Mouse (Mus musculus): Measurements from ENCODE around the gene Renbp. TPM values are rescaled to one million over a fixed set of nuclear protein-coding genes. Genes with fewer than 3 reads are reported as not detected.

Gene Renbp
- total RNA-seq, 2 experiments from 2014 or later = 3.6 to 4.2 TPM

Other genes with a start within 250 kb of the Renbp start
- gene Bcap31, start 214.7 kb downstream of the Renbp start, total RNA-seq (2021) = 10 to 100 TPM; 78.9 to 83.0 TPM
- gene Abcd1, start 214.3 kb downstream of the Renbp start, total RNA-seq (2021) = 10 to 100 TPM; 11.3 to 13.9 TPM
- 10 to 100 TPM; 15.8 to 18.2 TPM for gene Plxnb3, start 173.8 kb downstream of the Renbp start, total RNA-seq (2021)
- gene Srpk3, start 156.4 kb downstream of the Renbp start, total RNA-seq (2021) = 1 to 10 TPM; 4.3 to 8.7 TPM
- gene Idh3g, start 144.0 kb downstream of the Renbp start, total RNA-seq (2021) = 100 to 1,000 TPM; 189 to 199 TPM
- gene Ssr4, start 143.8 kb downstream of the Renbp start, total RNA-seq (2021) = 10 to 100 TPM; 88.1 to 97.2 TPM
- gene Pdzd4, start 105.9 kb downstream of the Renbp start, total RNA-seq (2021) = 100 to 1,000 TPM; 101 to 102 TPM
- not detected for gene Avpr2, start 38.7 kb downstream of the Renbp start, total RNA-seq (2021)
- 100 to 1,000 TPM; 125 to 140 TPM for gene L1cam, start 34.7 kb downstream of the Renbp start, total RNA-seq (2021)
- 1 to 10 TPM; 4.7 to 5.8 TPM for gene Arhgap4, start 9.0 kb downstream of the Renbp start, total RNA-seq (2021)
- gene Naa10, start 8.9 kb downstream of the Renbp start, total RNA-seq (2021) = 10 to 100 TPM; 57.6 to 62.8 TPM
- gene Hcfc1, start 35.5 kb upstream of the Renbp start, total RNA-seq (2021) = 10 to 100 TPM; 65.8 to 80.9 TPM
- gene Irak1, start 93.1 kb upstream of the Renbp start, total RNA-seq (2021) = 10 to 100 TPM; 46.9 to 59.1 TPM
- gene Opn1mw, start 196.6 kb upstream of the Renbp start, total RNA-seq (2021) = under 1 TPM in 1 of 2 experiments, not detected in 1; 0.62 TPM
- gene Mecp2, start 204.5 kb upstream of the Renbp start, total RNA-seq (2021) = 10 to 100 TPM; 75.6 to 88.8 TPM
- gene Tex28, start 237.0 kb upstream of the Renbp start, total RNA-seq (2021) = not detected
- gene Tktl1, start 246.4 kb upstream of the Renbp start, total RNA-seq (2021) = under 1 TPM in 1 of 2 experiments, not detected in 1; 0.10 TPM